Mouse (Mus musculus): ENCODE results near the gene Trpt1. TPM values are rescaled to one million over a fixed set of nuclear protein-coding genes. Genes with fewer than 3 reads are reported as not detected.

The Trpt1 gene
- polyA plus RNA-seq, 1 experiment from 2014 or later, result 16.0 TPM

DNA sequence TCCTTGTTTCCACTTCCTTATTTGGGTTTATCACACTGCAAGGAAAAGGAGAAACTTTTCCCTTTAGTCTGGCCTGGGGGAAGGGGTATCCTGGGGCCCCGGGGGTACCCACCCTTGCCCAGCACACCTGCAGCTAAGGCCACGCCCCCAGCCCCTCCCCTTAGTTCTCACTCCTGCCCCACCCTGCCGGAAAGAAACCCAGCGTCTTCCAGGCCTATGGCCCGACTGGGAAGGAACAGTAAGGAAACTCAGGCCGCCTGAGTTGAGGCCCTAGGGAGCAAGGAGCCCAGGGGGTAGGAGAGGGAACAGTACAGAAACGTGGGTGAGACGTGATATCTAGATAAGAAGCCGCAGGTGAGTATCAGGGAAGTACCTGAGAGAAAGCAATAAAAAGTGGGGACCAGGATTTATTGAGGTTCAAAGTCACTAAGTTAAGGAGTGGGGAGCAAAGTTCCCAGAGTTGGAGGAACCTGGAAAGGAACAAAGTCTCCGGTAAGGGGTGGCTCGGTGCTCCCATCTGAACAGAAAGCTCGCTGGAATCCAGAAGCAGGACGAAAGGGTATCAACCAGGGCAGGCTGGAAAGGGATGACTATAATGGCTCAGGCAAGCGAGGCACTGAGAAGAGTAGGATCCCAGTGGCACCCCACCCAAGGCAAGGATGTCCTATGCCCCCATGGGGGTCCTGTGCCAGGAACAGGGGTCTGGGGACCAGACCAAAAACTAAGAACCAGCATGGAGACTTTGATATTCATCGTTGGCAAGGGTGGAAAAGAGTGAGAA lies 27.2 kb upstream of the Trpt1 start:
- H3K27ac ChIP-seq (replicated peaks), result no peak overlapping the region
- WGBS, result 14% methylated on average over 15 of the region's 15 CpGs
- peak overlapping the region; percentile 46 for H3K4me2 ChIP-seq (replicated peaks)
- H3K9me3 ChIP-seq, result no peaks in the 10 kb centered on the region
- peaks cover 17% of the 10 kb centered on the region for H3K4me1 ChIP-seq
- no peak for ATAC-seq (replicated peaks)
- H3K9ac ChIP-seq (replicated peaks), result no peak overlapping the region
- no peaks in the 10 kb centered on the region for H3K36me3 ChIP-seq
- H3K27me3 ChIP-seq, result peaks cover 12% of the 10 kb centered on the region
- peak overlapping the region; percentile 41 for H3K4me3 ChIP-seq

DNA sequence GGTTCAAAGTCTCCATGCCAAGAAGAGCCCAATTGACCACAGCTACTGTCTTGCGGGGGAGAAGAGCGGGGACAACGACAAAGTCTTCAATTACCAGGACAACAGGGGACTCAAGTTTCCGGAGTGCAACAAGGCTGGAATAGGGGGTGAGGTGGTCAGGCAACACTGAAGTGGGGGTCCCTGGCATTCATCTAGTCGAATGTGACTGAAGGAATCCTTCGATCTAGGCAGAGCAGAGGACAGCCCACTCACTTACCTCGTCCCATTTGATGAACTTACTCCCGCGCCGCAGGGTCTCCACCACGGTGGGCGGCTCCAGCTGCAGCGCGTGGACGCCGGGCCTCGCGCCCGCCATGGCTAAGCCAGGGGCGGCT lies 26.7 kb upstream of the Trpt1 start:
- Histone ChIP-seq H3K4me1 (peaks cover 21% of the 10 kb centered on the region), H3K4me2 (replicated peaks) (peak overlapping the region; percentile 46), H3K36me3 (no peaks in the 10 kb centered on the region), H3K27me3 (peaks cover 12% of the 10 kb centered on the region), H3K9ac (replicated peaks) (peak overlapping the region; percentile 22), H3K27ac (replicated peaks) (no peak overlapping the region), H3K4me3 (peak overlapping the region; percentile 41), H3K9me3 (no peaks in the 10 kb centered on the region)
- 1% methylated on average over 20 of the region's 20 CpGs for WGBS
- no peak for ATAC-seq (replicated peaks)

DNA sequence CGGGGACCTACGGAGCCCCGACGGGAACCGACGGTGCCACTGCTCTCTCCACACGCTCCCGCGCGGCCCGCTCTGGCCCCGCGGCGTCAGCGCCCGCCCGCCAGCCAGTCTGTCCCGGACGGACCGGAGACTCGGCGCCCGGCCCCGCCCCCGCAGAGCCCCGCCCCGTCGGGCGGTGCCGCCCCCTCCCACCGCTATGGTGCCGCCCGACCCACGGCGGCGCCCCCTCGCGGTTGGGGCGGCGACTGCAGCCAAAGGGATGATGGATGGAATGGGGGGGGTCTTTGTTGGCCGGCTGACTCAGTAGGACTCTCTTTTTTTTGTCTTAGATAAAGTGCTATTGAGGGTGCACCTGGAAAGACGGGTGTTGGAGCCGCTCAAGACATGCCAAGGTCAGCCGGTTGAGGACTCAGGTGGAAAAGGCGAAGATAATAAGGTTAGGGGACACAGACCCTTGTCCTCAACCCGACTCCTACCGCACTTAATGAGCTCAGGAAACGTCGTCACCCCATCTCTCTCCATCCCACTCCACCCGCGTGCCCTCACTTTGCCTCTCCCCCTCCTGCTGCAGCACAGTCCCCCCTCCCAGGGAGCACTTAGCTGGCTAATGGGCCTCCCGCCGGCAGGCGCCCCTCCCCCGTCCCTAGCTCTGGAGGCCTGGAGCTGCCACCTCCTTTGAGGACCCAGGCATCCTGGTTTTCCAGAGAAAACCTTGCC lies 26.1 kb upstream of the Trpt1 start:
- 0 out of 2 replicates have a peak, but pooled peaks have one; percentile 9 for ATAC-seq (replicated peaks)
- peak overlapping the region; percentile 22 for H3K9ac ChIP-seq (replicated peaks)
- peaks cover 21% of the 10 kb centered on the region for H3K4me1 ChIP-seq
- no peak overlapping the region for H3K27ac ChIP-seq (replicated peaks)
- no peaks in the 10 kb centered on the region for H3K36me3 ChIP-seq
- peaks cover 12% of the 10 kb centered on the region for H3K27me3 ChIP-seq
- H3K4me2 ChIP-seq (replicated peaks), result peak overlapping the region; percentile 46
- 1% methylated on average over 45 of the region's 55 CpGs for WGBS
- peak overlapping the region; percentile 41 for H3K4me3 ChIP-seq
- H3K9me3 ChIP-seq, result no peaks in the 10 kb centered on the region

DNA sequence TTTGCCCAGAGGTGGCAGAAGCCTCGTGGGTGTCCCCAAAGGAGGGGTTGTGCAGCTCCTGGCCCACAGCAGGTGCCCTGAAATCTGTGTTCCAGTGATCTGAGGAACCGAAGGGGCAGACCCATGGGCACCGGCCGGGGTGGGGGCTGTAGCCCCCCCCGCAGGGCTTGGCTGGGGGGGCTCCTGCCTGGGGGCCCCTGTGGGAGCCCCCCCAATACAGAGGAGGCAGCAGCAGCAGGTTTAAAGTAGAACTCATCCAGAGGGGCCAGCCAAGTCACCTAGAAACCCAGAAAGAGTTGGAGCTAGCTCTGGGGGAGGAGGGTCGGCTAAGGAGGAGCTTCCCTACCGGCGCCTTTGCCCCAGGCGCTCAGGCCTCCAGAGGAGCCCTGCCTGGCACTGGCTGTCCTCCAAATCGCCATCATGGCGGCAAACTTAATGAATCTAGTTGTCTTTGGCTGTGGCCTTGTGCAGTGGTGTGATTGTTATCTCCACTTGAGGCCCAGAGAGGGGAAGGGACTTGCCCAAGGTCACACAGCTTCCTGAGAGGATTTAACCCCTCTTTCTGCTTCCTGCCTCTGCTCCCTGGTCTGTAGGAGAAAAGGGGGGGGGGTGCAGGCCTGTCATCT lies 25.4 kb upstream of the Trpt1 start:
- Histone ChIP-seq H3K4me2 (replicated peaks) (peak overlapping the region; percentile 46; the same call in 1 of the 2 replicates), H3K36me3 (no peaks in the 10 kb centered on the region), H3K27me3 (peaks cover 12% of the 10 kb centered on the region), H3K27ac (replicated peaks) (no peak overlapping the region), H3K4me1 (peaks cover 21% of the 10 kb centered on the region), H3K9ac (replicated peaks) (no peak overlapping the region), H3K9me3 (no peaks in the 10 kb centered on the region), H3K4me3 (no peak overlapping the region)
- whole genome bisulfite sequencing, result 13% methylated on average over 11 of the region's 11 CpGs
- ATAC-seq (replicated peaks), result no peak

DNA sequence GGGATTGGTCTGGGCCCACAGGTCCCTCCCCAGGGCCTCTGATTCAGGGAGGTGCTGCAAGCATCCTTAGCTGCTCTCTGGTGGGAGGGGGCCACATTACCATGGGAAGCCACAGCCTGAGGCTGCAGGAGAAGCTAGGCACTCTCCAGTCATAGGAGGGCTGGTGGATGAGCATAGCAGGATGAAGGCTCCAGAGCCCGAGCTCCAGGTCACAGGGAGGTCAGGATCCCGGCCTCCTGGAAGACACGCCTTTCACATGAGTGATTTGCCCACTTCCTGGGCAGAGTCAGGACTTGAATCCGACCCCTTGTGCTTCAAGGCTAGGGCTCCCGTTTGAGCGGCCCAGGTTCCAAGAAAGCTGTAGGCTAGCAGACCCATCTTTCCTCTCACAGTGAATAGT lies 24.3 kb upstream of the Trpt1 start:
- H3K4me2 ChIP-seq (replicated peaks), result no peak overlapping the region
- no peak overlapping the region for H3K9ac ChIP-seq (replicated peaks)
- H3K4me1 ChIP-seq, result peaks cover 31% of the 10 kb centered on the region
- H3K4me3 ChIP-seq, result no peak overlapping the region
- H3K27me3 ChIP-seq, result peaks cover 12% of the 10 kb centered on the region
- ATAC-seq (replicated peaks), result no peak
- no peaks in the 10 kb centered on the region for H3K9me3 ChIP-seq
- no peak overlapping the region for H3K27ac ChIP-seq (replicated peaks)
- H3K36me3 ChIP-seq, result no peaks in the 10 kb centered on the region
- 54% methylated on average over 6 of the region's 6 CpGs for whole genome bisulfite sequencing

DNA sequence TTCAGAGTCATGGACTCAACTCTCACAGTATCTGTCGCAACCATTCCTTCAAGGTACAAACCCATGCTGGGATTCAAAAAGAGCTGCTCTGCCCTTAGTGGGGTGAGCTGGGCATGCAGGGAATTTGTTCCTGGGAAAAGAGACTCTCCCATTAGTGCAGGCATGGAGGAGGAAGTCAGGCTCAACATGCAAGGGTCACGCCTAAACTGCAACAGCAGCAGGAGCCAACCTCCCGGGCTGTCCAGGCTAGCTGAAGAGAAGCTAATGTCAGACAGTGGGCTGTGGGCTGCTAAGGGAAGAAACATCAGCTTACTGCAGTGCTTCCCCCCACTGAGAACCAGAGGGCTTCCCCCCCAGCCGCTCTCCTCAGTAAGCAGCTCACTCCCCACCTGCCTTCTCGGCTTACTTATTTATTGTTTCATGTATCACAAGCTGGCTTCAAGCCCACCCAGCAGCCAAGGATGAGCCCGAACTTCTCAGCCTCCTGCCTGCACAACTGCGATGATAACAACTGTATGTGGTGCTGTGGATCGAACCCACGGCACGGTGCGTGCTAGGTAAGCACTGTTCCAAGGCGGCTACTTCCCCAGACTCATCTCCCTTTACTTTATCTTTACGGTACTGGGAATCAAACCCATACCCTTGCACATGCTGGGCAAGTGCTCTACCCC lies 23.5 kb upstream of the Trpt1 start:
- Histone ChIP-seq H3K4me2 (replicated peaks) (no peak overlapping the region), H3K9me3 (no peaks in the 10 kb centered on the region), H3K4me3 (no peak overlapping the region), H3K4me1 (peaks cover 37% of the 10 kb centered on the region), H3K9ac (replicated peaks) (no peak overlapping the region), H3K27ac (replicated peaks) (no peak overlapping the region), H3K36me3 (peaks cover 3% of the 10 kb centered on the region), H3K27me3 (peaks cover 12% of the 10 kb centered on the region)
- no peak for ATAC-seq (replicated peaks)
- 80% methylated on average over 13 of the region's 13 CpGs for WGBS

DNA sequence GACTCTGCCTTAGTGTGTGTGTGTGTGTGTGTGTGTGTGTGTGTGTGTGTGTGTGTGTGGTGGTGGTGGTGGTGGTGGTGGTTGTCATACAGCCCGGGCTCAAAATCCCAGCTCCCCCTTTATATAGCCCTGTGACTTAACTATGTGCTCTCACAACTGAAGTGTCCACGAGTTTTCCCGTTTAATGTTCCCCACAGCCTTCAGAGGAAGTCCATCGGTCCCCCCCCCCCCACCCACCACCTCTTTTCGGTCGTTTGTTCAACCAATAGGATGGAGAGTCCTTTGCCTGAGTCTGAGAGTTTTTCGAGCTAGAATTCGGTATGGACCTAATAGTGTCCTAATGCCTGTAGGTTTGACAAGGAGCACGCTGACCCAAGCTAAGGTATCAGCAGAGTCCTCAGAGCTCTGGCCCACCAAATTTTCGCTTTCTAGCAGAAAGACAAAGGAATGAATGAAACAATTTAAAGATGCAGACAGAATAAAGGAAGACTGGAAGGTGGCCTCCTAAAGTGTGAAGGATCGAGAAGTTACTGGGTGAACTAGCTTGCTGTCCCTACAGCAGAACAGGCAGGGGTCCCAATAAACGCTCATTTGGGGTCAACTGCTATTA lies 22.2 kb upstream of the Trpt1 start:
- ATAC-seq (replicated peaks), result no peak
- no peaks in the 10 kb centered on the region for H3K9me3 ChIP-seq
- WGBS, result 25% methylated on average over 11 of the region's 12 CpGs
- H3K4me1 ChIP-seq, result peaks cover 50% of the 10 kb centered on the region
- peak overlapping the region; percentile 61 for H3K4me3 ChIP-seq
- peaks cover 15% of the 10 kb centered on the region for H3K36me3 ChIP-seq
- peak overlapping the region; percentile 67; the same call in 1 of the 2 replicates for H3K9ac ChIP-seq (replicated peaks)
- peak overlapping the region; percentile 95 for H3K27ac ChIP-seq (replicated peaks)
- H3K4me2 ChIP-seq (replicated peaks), result peak overlapping the region; percentile 82
- H3K27me3 ChIP-seq, result peaks cover 10% of the 10 kb centered on the region

DNA sequence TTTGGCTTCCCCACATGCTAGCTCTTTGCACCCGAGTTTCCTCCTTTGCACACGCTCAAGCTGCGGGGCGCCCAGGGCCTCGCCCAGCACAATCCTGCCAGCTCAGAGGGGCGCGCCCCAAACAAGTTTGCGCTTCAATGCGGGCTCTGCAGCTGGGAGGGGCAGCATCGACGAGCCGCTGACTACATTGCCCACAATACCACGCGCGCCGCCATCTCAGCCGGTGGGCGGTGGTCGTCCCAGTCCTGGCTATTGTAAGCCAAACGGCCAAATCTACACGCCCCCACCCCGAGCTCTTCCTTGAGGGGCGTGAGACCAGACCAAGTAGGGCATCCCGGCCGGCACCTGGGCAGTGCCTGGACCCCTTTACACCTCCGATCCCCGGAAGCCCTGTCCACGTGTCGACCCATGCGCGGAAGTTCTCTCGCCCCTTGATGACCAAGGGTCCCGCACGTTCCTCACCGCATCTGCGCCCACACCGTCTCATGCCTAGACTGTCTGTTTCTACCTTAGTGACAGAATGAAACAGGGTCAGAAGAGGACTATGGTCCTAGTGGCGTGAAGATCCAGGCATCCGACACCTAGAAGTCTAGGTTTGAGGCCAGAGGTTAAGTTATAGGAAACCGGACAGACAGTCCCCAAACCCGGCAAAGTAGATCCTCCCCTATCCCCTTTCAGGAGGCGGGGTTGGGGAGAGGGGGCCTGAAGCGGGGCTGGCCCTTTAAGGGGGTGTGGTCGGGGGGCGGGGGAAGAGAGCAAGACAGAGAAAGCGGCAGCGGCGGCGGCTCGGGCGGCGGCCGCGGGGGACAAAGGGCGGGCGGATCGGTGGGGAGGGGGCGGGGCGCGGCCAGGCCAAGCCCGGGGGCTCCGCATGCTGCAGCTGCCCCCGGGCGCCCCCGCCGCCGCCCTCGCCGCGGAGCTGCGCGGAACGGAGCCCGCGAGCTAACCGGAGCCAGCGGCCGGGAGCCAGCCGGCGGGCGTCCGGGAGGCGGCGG lies 21.4 kb upstream of the Trpt1 start, which contains the start of gene Ppp1r14b:
Gene Ppp1r14b, plus strand, starts transcription at position 758 of the 995 bp plus-strand sequence.
- H3K9me3 ChIP-seq, result no peaks in the 10 kb centered on the region
- H3K9ac ChIP-seq (replicated peaks), result peak within 1 kb of the TSS; percentile 67
- peaks cover 55% of the 10 kb centered on the region for H3K4me1 ChIP-seq
- peak within 1 kb of the TSS; percentile 95 for H3K27ac ChIP-seq (replicated peaks)
- peak; percentile 72 for ATAC-seq (replicated peaks)
- peaks cover 3% of the 10 kb centered on the region for H3K27me3 ChIP-seq
- H3K4me3 ChIP-seq, result peak within 1 kb of the TSS; percentile 61
- H3K4me2 ChIP-seq (replicated peaks), result peak within 1 kb of the TSS; percentile 82
- H3K36me3 ChIP-seq, result peaks cover 15% of the 10 kb centered on the region
- under 1% methylated on average over 65 of the region's 84 CpGs for WGBS

DNA sequence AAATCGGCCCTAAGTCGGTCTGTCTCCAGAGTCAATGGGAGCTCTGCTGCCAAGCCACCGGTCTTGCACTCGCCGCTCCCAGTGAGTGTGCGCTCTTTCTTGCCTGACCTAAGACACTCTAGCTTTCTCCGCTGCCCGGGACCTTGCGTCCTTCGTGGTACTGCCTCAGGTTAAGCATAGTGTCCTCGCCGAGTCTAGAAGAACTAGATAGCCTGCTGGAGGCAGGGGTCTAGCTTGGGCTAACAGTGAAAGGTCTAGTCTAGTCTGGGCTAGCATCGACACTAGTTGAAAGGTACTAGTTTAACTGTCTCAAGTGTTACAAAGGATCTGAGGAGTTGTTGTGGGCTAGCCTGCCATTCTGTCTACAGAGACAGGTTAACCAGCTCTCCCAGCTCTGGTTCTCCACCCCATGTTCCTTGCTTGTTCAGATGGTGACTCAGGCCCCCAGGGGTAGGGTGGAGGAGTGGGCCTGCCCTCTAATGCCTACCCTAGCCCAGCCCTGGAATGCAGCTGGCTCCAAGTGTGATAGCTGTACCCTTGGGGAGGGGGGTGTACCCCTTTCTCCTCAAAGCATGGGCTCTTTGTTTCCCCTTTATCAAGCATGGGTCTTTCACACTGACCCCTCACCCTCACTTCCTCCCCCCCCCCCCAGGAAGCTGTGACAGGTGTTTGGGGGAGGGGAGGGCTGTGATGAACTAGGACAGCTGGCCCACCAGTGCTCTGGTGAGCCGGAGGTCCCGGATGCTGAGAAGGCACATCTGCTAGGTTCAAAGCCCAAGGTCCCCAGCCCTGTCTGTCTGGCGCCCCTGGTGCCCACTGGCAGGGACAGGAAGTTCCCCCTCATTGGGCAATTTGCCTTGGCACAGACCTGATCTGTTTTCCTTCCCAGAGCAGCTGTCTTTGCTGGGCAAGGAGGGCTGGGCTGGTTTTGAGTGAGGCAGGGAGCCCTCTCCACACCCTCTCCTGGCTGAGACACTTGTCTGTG lies 20.1 kb upstream of the Trpt1 start, which contains the start of gene Plcb3:
Gene Plcb3, minus strand, starts transcription at position 934 of the 985 bp plus-strand sequence.
- Histone ChIP-seq H3K9ac (replicated peaks) (peak within 1 kb of the TSS; percentile 67), H3K4me2 (replicated peaks) (peak within 1 kb of the TSS; percentile 82), H3K36me3 (peaks cover 15% of the 10 kb centered on the region), H3K27me3 (no peaks in the 10 kb centered on the region), H3K9me3 (no peaks in the 10 kb centered on the region), H3K27ac (replicated peaks) (peak within 1 kb of the TSS; percentile 96), H3K4me3 (peak within 1 kb of the TSS; percentile 61), H3K4me1 (peaks cover 48% of the 10 kb centered on the region)
- WGBS, result 0% methylated on average over 16 of the region's 16 CpGs
- peak; percentile 4; the same call in 1 of the 2 replicates for ATAC-seq (replicated peaks)
